Mouse (Mus musculus) CH12.LX (cell line): ENCODE measurements at regions not wholly inside any gene's neighbourhood (a gene's known extent, or its start where the extent isn't known, plus 50 kb on each side); places are given as distances from the start of the nearest gene placed in this dataset.

Experiments
- DNase-seq: peaks from one replicate; pipeline ENCODE4 v3.0.0-alpha.2; 2013; ENCODE audit errors: extremely low read depth
- H3K27ac ChIP-seq: 2 replicates; pipeline ENCODE4 v1.5.1; 2012; ENCODE audit warnings: low read depth, mild to moderate bottlenecking, control low read depth, moderate library complexity; ENCODE audit not compliant: insufficient read depth
- H3K27me3 ChIP-seq: replicated peaks from 2 replicates; pipeline ENCODE3; 2012; ENCODE audit warnings: inconsistent platforms
- H3K36me3 ChIP-seq, 2 experiments: replicated peaks in 1 of 2; 2 replicates each; pipeline versions ENCODE3 to v1.6.1; 2012; ENCODE audit warnings: inconsistent platforms in 1 of 2, low read length in 1 of 2, mild to moderate bottlenecking in 1 of 2, mixed read lengths in 1 of 2, moderate library complexity in 1 of 2; ENCODE audit not compliant: control insufficient read depth in 1 of 2, insufficient read depth in 1 of 2
- H3K4me1 ChIP-seq, 2 experiments: 2 replicates each; pipeline ENCODE4 v1.6.1; 2012; ENCODE audit warnings: inconsistent platforms in 1 of 2, moderate library complexity in 1 of 2; ENCODE audit not compliant: insufficient read depth in 2 of 2, control insufficient read depth in 1 of 2
- H3K4me2 ChIP-seq: 2 replicates; pipeline ENCODE4 v1.6.1; 2012; ENCODE audit warnings: low read depth, mild to moderate bottlenecking, control low read depth; ENCODE audit not compliant: poor library complexity, insufficient read depth, severe bottlenecking
- H3K4me3 ChIP-seq, 3 experiments: fragments of 150-350 bp in 1 of 3; sonication (generic) in 1 of 3; replicated peaks in 1 of 3; 2 replicates each; pipeline versions ENCODE3 to v1.5.1; 2011 to 2012; ENCODE audit warnings: low read depth in 2 of 3, low read length in 2 of 3, mild to moderate bottlenecking in 2 of 3, moderate library complexity in 2 of 3, control low read depth in 1 of 3, improper control_type of control experiment in 1 of 3, inconsistent platforms in 1 of 3, mixed read lengths in 1 of 3; ENCODE audit not compliant: poor library complexity in 1 of 3
- H3K79me2 ChIP-seq: replicated peaks from 2 replicates; pipeline ENCODE4 v1.6.1; 2012; ENCODE audit warnings: mild to moderate bottlenecking, moderate library complexity; ENCODE audit not compliant: control insufficient read depth, poor library complexity, insufficient read depth, severe bottlenecking; ENCODE audit errors: extremely low read depth
- H3K9ac ChIP-seq: 2 replicates; pipeline ENCODE4 v1.6.1; 2012; ENCODE audit warnings: low read depth, mild to moderate bottlenecking, control low read depth, moderate library complexity; ENCODE audit not compliant: insufficient read depth
- H3K9me3 ChIP-seq: replicated peaks from 2 replicates; pipeline ENCODE3; 2012; ENCODE audit warnings: low read length, inconsistent platforms, mixed read lengths
- CTCF ChIP-seq, 2 experiments: IDR thresholded peaks in 1 of 2; conservative IDR thresholded peaks in 1 of 2; 2 replicates each; pipeline ENCODE4 v1.5.1; 2011 to 2012; ENCODE audit warnings: low read depth in 2 of 2, low read length in 2 of 2, improper control_type of control experiment in 1 of 2, inconsistent platforms in 1 of 2, mild to moderate bottlenecking in 1 of 2, moderate library complexity in 1 of 2
- EP300 ChIP-seq: IDR thresholded peaks from 2 replicates; pipeline ENCODE4 v1.6.1; 2011; ENCODE audit warnings: low read length, improper control_type of control experiment
- ETS1 ChIP-seq: conservative IDR thresholded peaks from 2 replicates; pipeline ENCODE4 v1.6.1; 2012; ENCODE audit warnings: low read depth, mild to moderate bottlenecking, inconsistent platforms, low read length, improper control_type of control experiment, moderate library complexity
- GABPA ChIP-seq: IDR thresholded peaks from 2 replicates; pipeline ENCODE4 v1.6.1; 2012; ENCODE audit warnings: low read depth, low read length, improper control_type of control experiment, inconsistent platforms; ENCODE audit not compliant: insufficient replicate concordance
- IRF4 ChIP-seq: IDR thresholded peaks from 2 replicates; pipeline ENCODE4 v1.6.1; 2014; ENCODE audit warnings: low read depth, mild to moderate bottlenecking, inconsistent platforms, low read length, improper control_type of control experiment
- JUND ChIP-seq: conservative IDR thresholded peaks from 2 replicates; pipeline ENCODE4 v1.6.1; 2011; ENCODE audit warnings: low read depth, low read length, improper control_type of control experiment
- KAT2A ChIP-seq: IDR thresholded peaks from 2 replicates; pipeline ENCODE4 v1.6.1; 2012; ENCODE audit warnings: low read length, improper control_type of control experiment, inconsistent platforms; ENCODE audit not compliant: insufficient replicate concordance
- MAFK ChIP-seq: IDR thresholded peaks from 2 replicates; pipeline ENCODE4 v1.6.1; 2011; ENCODE audit warnings: low read length, improper control_type of control experiment; ENCODE audit not compliant: insufficient replicate concordance
- MAX ChIP-seq: IDR thresholded peaks from 2 replicates; pipeline ENCODE4 v1.6.1; 2011; ENCODE audit warnings: low read length, improper control_type of control experiment
- MAZ ChIP-seq: IDR thresholded peaks from 2 replicates; pipeline ENCODE4 v1.6.1; 2012; ENCODE audit warnings: low read depth, mild to moderate bottlenecking, inconsistent platforms, low read length, improper control_type of control experiment, moderate library complexity
- MXI1 ChIP-seq: IDR thresholded peaks from 2 replicates; pipeline ENCODE4 v1.6.1; 2011; ENCODE audit warnings: mild to moderate bottlenecking, low read depth, low read length, improper control_type of control experiment
- MYC ChIP-seq: IDR thresholded peaks from 2 replicates; pipeline ENCODE4 v1.6.1; 2011; ENCODE audit warnings: low read depth, mild to moderate bottlenecking, improper control_type of control experiment, low read length
- NELFE ChIP-seq: IDR thresholded peaks from 2 replicates; pipeline ENCODE4 v1.6.1; 2011; ENCODE audit warnings: low read depth, low read length, improper control_type of control experiment
- POLR2A ChIP-seq: IDR thresholded peaks from 2 replicates; pipeline ENCODE4 v1.6.1; 2011; ENCODE audit warnings: low read depth, mild to moderate bottlenecking, improper control_type of control experiment, low read length
- POLR2AphosphoS2 ChIP-seq: IDR thresholded peaks from 2 replicates; pipeline ENCODE4 v1.6.1; 2011; ENCODE audit warnings: low read depth, low read length, improper control_type of control experiment
- RAD21 ChIP-seq: IDR thresholded peaks from 2 replicates; pipeline ENCODE4 v1.6.1; 2011; ENCODE audit warnings: low read depth, mild to moderate bottlenecking, low read length, improper control_type of control experiment, moderate library complexity
- SIN3A ChIP-seq: IDR thresholded peaks from 2 replicates; pipeline ENCODE4 v1.6.1; 2012; ENCODE audit warnings: low read length, improper control_type of control experiment, inconsistent platforms
- TBP ChIP-seq: conservative IDR thresholded peaks from 2 replicates; pipeline ENCODE4 v1.6.1; 2011; ENCODE audit warnings: low read depth, low read length, improper control_type of control experiment
- TCF12 ChIP-seq: IDR thresholded peaks from 2 replicates; pipeline ENCODE4 v1.6.1; 2014; ENCODE audit warnings: low read depth, mild to moderate bottlenecking, inconsistent platforms, low read length, improper control_type of control experiment
- USF2 ChIP-seq: conservative IDR thresholded peaks from 2 replicates; pipeline ENCODE4 v1.6.1; 2011; ENCODE audit warnings: low read depth, low read length, improper control_type of control experiment
- ZC3H11A ChIP-seq: IDR thresholded peaks from 2 replicates; pipeline ENCODE4 v1.6.1; 2012; ENCODE audit warnings: low read depth, mild to moderate bottlenecking, inconsistent platforms, low read length, improper control_type of control experiment
- ZKSCAN1 ChIP-seq: IDR thresholded peaks from 2 replicates; pipeline ENCODE4 v1.6.1; 2012; ENCODE audit warnings: low read depth, inconsistent platforms, low read length, improper control_type of control experiment, borderline replicate concordance
- ZMIZ1 ChIP-seq: IDR thresholded peaks from 2 replicates; pipeline ENCODE4 v1.6.1; 2012; ENCODE audit warnings: low read depth, mild to moderate bottlenecking, inconsistent platforms, low read length, improper control_type of control experiment
- ZNF384 ChIP-seq: IDR thresholded peaks from 2 replicates; pipeline ENCODE4 v1.6.1; 2012; ENCODE audit warnings: low read depth, low read length, improper control_type of control experiment, inconsistent platforms
- dilution Hi-C: fragments of 300-500 bp; cut with MboI; formaldehyde crosslinking; loops from 2 replicates; pipeline ENCODE4 v1.14.3; 2020; ENCODE audit warnings: low sequenced_read_pairs; ENCODE audit not compliant: extremely low pct_unique_long_range_greater_than_20kb, extremely low pct_ligation_motif_present
- in situ Hi-C: fragments of 300-500 bp; cut with MboI; formaldehyde crosslinking; loops from 3 replicates; pipeline ENCODE4 v1.14.3; 2019; ENCODE audit warnings: low sequenced_read_pairs, low pct_ligation_motif_present, low pct_unique_long_range_greater_than_20kb, mixed read lengths

GRCm38 (mm10) chr11:104038271-104038800 lies 71.8 kb downstream of the Arf2 start:
- TF ChIP-seq GABPA (no peak), POLR2AphosphoS2 (no peak), TBP (no peak), MAX (no peak), RAD21 (no peak), MXI1 (no peak), SIN3A (no peak), ZMIZ1 (no peak), TCF12 (no peak), POLR2A (no peak), CTCF (conservative IDR thresholded peaks at IDR 0.05 in 1 of 2, IDR thresholded peaks at IDR 0.05 in 1 of 2; ENCODE audit: low read depth in 2 of 2, low read length in 2 of 2) (no peak), KAT2A (no peak), MYC (no peak), ZNF384 (no peak), NELFE (no peak), USF2 (no peak), MAZ (no peak), ZKSCAN1 (no peak), ETS1 (no peak), EP300 (no peak)
- no peak overlapping the region for H3K9ac ChIP-seq
- H3K9me3 ChIP-seq = no peaks in the 10 kb centered on the region
- no peaks in the 10 kb centered on the region for H3K79me2 ChIP-seq
- dilution Hi-C loops (no loop called here), in situ Hi-C loops (no loop called here)
- no peak for DNase-seq
- no peaks in the 10 kb centered on the region for H3K36me3 ChIP-seq
- no peak overlapping the region for H3K27ac ChIP-seq
- peaks cover 0 to 7% of the 10 kb centered on the region in 2 experiments; a peak in 2 of 4 replicates for H3K4me1 ChIP-seq
- no peak overlapping the region for H3K4me2 ChIP-seq
- H3K4me3 ChIP-seq = no peak overlapping the region
- no peaks in the 10 kb centered on the region for H3K27me3 ChIP-seq

- DNase-seq = no peak
- peaks cover 7% of the 10 kb centered on the region for H3K9me3 ChIP-seq
- TF ChIP-seq MAFK = no peak
- no peak for TF ChIP-seq JUND
- TF ChIP-seq IRF4 = no peak
- TF ChIP-seq ZC3H11A = no peak
- H3K79me2 ChIP-seq = no peaks in the 10 kb centered on the region
- H3K36me3 ChIP-seq = no peaks in the 10 kb centered on the region
- H3K9ac ChIP-seq = no peak overlapping the region
- H3K4me1 ChIP-seq = peaks cover 3% of the 10 kb centered on the region in 2 experiments; a peak in 2 of 4 replicates
- no peak overlapping the region for H3K27ac ChIP-seq
- dilution Hi-C loops = no loop called here
- in situ Hi-C loops = no loop called here
- no peak overlapping the region for H3K4me2 ChIP-seq
- no peaks in the 10 kb centered on the region for H3K27me3 ChIP-seq
- H3K4me3 ChIP-seq = no peak overlapping the region
Observed at GRCm38 (mm10) chr11:104045216-104045615, 78.7 kb downstream of the Arf2 start.
